Mouse (Mus musculus) small intestine, adult 2 months (tissue): ENCODE data around the gene Rasgef1b.

ENCODE experiments used
- CTCF ChIP-seq: fragments of 200-500 bp; IDR thresholded peaks from 2 replicates; pipeline ENCODE4 v1.5.1; 2012; ENCODE audit warnings: low read depth, mild to moderate bottlenecking, control low read depth, inconsistent platforms, low read length, moderate library complexity, mixed read lengths; ENCODE audit not compliant: insufficient replicate concordance, insufficient read length; ENCODE audit errors: extremely low read depth
- POLR2A ChIP-seq: fragments of 200-500 bp; IDR thresholded peaks from 2 replicates; pipeline ENCODE4 v1.6.1; 2012; ENCODE audit warnings: low read depth, mild to moderate bottlenecking, control low read depth, inconsistent platforms, low read length, moderate library complexity

GRCm38 (mm10) chr5:99606164-99606858 is 122.6 kb downstream of the Rasgef1b start:
- TF ChIP-seq CTCF: no peak
- no peak for TF ChIP-seq POLR2A
